Mouse (Mus musculus) heart, adult 2 months (tissue): ENCODE measurements around the gene Mip.

Experiments used
- CTCF ChIP-seq: fragments of 200-600 bp; IDR thresholded peaks from 2 replicates; pipeline ENCODE4 v1.8.1; 2022; ENCODE audit warnings: antibody characterized with exemption, mild to moderate bottlenecking, moderate library complexity
- POLR2A ChIP-seq: fragments of 200-500 bp; IDR thresholded peaks from 2 replicates; pipeline ENCODE4 v1.6.1; 2011; ENCODE audit warnings: mild to moderate bottlenecking, low read depth, low read length, control low read depth; ENCODE audit not compliant: insufficient read depth

- TF ChIP-seq CTCF (no peak), POLR2A (no peak)
These were observed 43.7 kb downstream of the Mip start for GRCm38 (mm10) chr10:128269206-128269910.
